Mouse (Mus musculus): ENCODE measurements around the gene Nr5a2.

DNA sequence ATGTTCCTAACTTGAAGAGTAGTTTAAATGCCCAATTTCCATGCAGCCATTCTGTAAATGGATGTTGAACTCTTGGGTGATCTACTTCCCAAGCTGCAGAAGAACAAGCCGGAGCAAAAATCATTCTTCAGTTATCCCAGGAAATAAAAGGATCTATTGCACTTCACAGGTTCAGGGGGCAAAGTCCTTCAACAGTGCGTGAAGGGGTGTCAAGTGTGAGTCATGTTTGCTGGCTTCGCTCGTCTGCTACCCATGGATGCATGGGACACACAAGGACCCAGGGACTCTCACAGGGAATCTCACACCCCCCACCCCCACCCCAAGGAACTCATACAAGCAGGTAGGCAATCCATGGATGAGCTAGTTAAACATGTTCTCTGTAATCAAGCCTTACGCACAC, 29.2 kb downstream of the Nr5a2 start:
- TF ChIP-seq POLR2A (IDR thresholded peaks at IDR 0.05; ENCODE audit: extremely low read depth, insufficient read depth, low read length) = no peak
- TF ChIP-seq CTCF (IDR thresholded peaks at IDR 0.05; ENCODE audit: extremely low read depth, insufficient read depth, low read length) = no peak
